In genomic region chr10:8912706-8913275, GRCm38 (mm10) we compare ENCODE assay signal across 10 mouse cellular contexts. TPM values are rescaled to one million over a fixed set of nuclear protein-coding genes. Genes with fewer than 3 reads are reported as not detected.
DNase-seq lines count a peak whose midpoint lies in the region; ATAC-seq and TF ChIP-seq lines count a peak whose summit lies in the region.
"Had no signal": no experiment of that assay in that cellular context is flagged by ENCODE, and none has a peak within 500 bp of the region (broad histone marks: within the 10 kb centered on the region; RNA-seq: fewer than 3 reads in every experiment).

No protein-coding gene starts in this region.

- no peak for DNase-seq in heart, postnatal 25 days (ENCODE audit: low spot score)
- no peak for DNase-seq in embryonic facial prominence, embryonic 10.5 days (ENCODE audit: low spot score)
- no peak for DNase-seq in urinary bladder, postnatal 10 days (ENCODE audit: low spot score)

- H3K4me1 ChIP-seq in heart, embryonic 13.5 days: peaks cover 18% of the 10 kb centered on the region
- H3K4me1 ChIP-seq in E14TG2a.4 (replicated peaks; ENCODE audit: low read depth, low read length): peaks cover 5% of the 10 kb centered on the region; the same call in 1 of the 2 replicates
- H3K4me1 ChIP-seq in kidney, embryonic 15.5 days: peaks cover 24% of the 10 kb centered on the region
- no peaks in the 10 kb centered on the region for H3K4me1 ChIP-seq in forebrain, embryonic 15.5 days
- H3K4me1 ChIP-seq in embryonic facial prominence, embryonic 10.5 days: no peaks in the 10 kb centered on the region
- H3K4me1 ChIP-seq: embryonic facial prominence, embryonic 15.5 days had no signal

- H3K9ac ChIP-seq in heart, embryonic 13.5 days: no peak overlapping the region
- H3K9ac ChIP-seq in kidney, embryonic 15.5 days: no peak overlapping the region
- no peak overlapping the region for H3K9ac ChIP-seq in forebrain, embryonic 15.5 days (replicated peaks)
- H3K9ac ChIP-seq: embryonic facial prominence, embryonic 15.5 days had no signal

- 0 out of 2 replicates have a peak overlapping the region, but pooled peaks have one; percentile 13 for H3K27ac ChIP-seq in heart, embryonic 13.5 days (replicated peaks)
- H3K27ac ChIP-seq in kidney, embryonic 15.5 days: peak overlapping the region; percentile 55
- H3K27ac ChIP-seq in forebrain, embryonic 15.5 days (replicated peaks): no peak overlapping the region
- H3K27ac ChIP-seq in embryonic facial prominence, embryonic 10.5 days (replicated peaks): no peak overlapping the region
- H3K27ac ChIP-seq: embryonic facial prominence, embryonic 15.5 days; hindbrain, postnatal 0 days had no signal

- no peaks in the 10 kb centered on the region for H3K27me3 ChIP-seq in heart, embryonic 13.5 days (replicated peaks)
- peaks cover 6% of the 10 kb centered on the region; the same call in 1 of the 2 replicates for H3K27me3 ChIP-seq in E14TG2a.4 (ENCODE audit: insufficient read depth, low read length)
- H3K27me3 ChIP-seq in kidney, embryonic 15.5 days: no peaks in the 10 kb centered on the region
- H3K27me3 ChIP-seq in forebrain, embryonic 15.5 days: no peaks in the 10 kb centered on the region
- H3K27me3 ChIP-seq in embryonic facial prominence, embryonic 10.5 days (replicated peaks; ENCODE audit: low read depth, poor library complexity, severe bottlenecking): no peaks in the 10 kb centered on the region
- H3K27me3 ChIP-seq: embryonic facial prominence, embryonic 15.5 days had no signal

- H3K36me3 ChIP-seq in heart, embryonic 13.5 days: no peaks in the 10 kb centered on the region
- H3K36me3 ChIP-seq in E14TG2a.4 (ENCODE audit: insufficient read depth, low read length): no peaks in the 10 kb centered on the region
- no peaks in the 10 kb centered on the region for H3K36me3 ChIP-seq in kidney, embryonic 15.5 days
- H3K36me3 ChIP-seq in forebrain, embryonic 15.5 days: no peaks in the 10 kb centered on the region
- H3K36me3 ChIP-seq in embryonic facial prominence, embryonic 10.5 days (replicated peaks): no peaks in the 10 kb centered on the region
- H3K36me3 ChIP-seq: embryonic facial prominence, embryonic 15.5 days had no signal

- no peak overlapping the region for H3K4me2 ChIP-seq in heart, embryonic 13.5 days
- no peak overlapping the region for H3K4me2 ChIP-seq in kidney, embryonic 15.5 days
- no peak overlapping the region for H3K4me2 ChIP-seq in forebrain, embryonic 15.5 days (replicated peaks)
- H3K4me2 ChIP-seq: embryonic facial prominence, embryonic 15.5 days had no signal

- TF ChIP-seq CTCF in E14TG2a.4 (conservative IDR thresholded peaks at IDR 0.05; ENCODE audit: low read length): 0 out of 2 replicates have a peak, but pooled peaks have one; percentile 30

- intact Hi-C loops in heart, postnatal 25 days (cut with DNase I): loop anchor here (5.0 kb wide), 1 partner anchor 45 kb away; no protein-coding TSS in a partner anchor

- no peak overlapping the region for H3K4me3 ChIP-seq in heart, embryonic 13.5 days
- H3K4me3 ChIP-seq in E14TG2a.4 (replicated peaks; ENCODE audit: low read length): no peak overlapping the region
- H3K4me3 ChIP-seq in kidney, embryonic 15.5 days (replicated peaks): no peak overlapping the region
- H3K4me3 ChIP-seq in forebrain, embryonic 15.5 days: no peak overlapping the region
- no peak overlapping the region for H3K4me3 ChIP-seq in embryonic facial prominence, embryonic 10.5 days
- H3K4me3 ChIP-seq: embryonic facial prominence, embryonic 15.5 days had no signal

- WGBS in heart, embryonic 13.5 days: 59% methylated on average over 5 of the region's 5 CpGs
- WGBS in kidney, embryonic 15.5 days: 74% methylated on average over 5 of the region's 5 CpGs
- 87% methylated on average over 5 of the region's 5 CpGs for WGBS in forebrain, embryonic 15.5 days
- 83% methylated on average over 5 of the region's 5 CpGs for WGBS in embryonic facial prominence, embryonic 10.5 days

- no peaks in the 10 kb centered on the region for H3K9me3 ChIP-seq in heart, embryonic 13.5 days
- no peaks in the 10 kb centered on the region for H3K9me3 ChIP-seq in E14TG2a.4 (ENCODE audit: low read length)
- H3K9me3 ChIP-seq in kidney, embryonic 15.5 days (replicated peaks): no peaks in the 10 kb centered on the region
- H3K9me3 ChIP-seq in forebrain, embryonic 15.5 days: 0 out of 2 replicates have a peak, but pooled peaks cover 4% of the 10 kb centered on the region
- H3K9me3 ChIP-seq in embryonic facial prominence, embryonic 10.5 days: no peaks in the 10 kb centered on the region
- H3K9me3 ChIP-seq: embryonic facial prominence, embryonic 15.5 days had no signal

- no peak for ATAC-seq in heart, embryonic 13.5 days (ENCODE audit: extremely low read depth, insufficient number of reproducible peaks, low FRiP score, low TSS enrichment)
- no peak for ATAC-seq in kidney, embryonic 15.5 days (replicated peaks; ENCODE audit: low FRiP score)
- ATAC-seq in neutrophil, adult 5-6 weeks (ENCODE audit: extremely low read depth, insufficient number of reproducible peaks, low FRiP score, poor library complexity, severe bottlenecking): peak; percentile 55; the same call in 1 of the 2 replicates
- no peak for ATAC-seq in forebrain, embryonic 15.5 days (replicated peaks)
- ATAC-seq: hindbrain, postnatal 0 days had no signal

RNA-seq across cellular contexts. Expression of gene Sash1, which starts 26.9 kb away (rescaled TPM):
- 3.3 and 3.5 TPM in 2 replicates for polyA plus RNA-seq in heart, embryonic 13.5 days (2015; fragmentation: Nextera tagmentation; extraction: Ambion mirVana)
- total RNA-seq in heart, postnatal 25 days (2021): 10 to 100 TPM; 26.8 to 31.1 TPM
- 5.1 and 5.7 TPM in 2 replicates for polyA plus RNA-seq in kidney, embryonic 15.5 days (2015; fragmentation: Nextera tagmentation; extraction: Ambion mirVana)
- 1.0 and 1.1 TPM in 2 replicates for total RNA-seq in neutrophil, adult 5-6 weeks (2017)
- polyA plus RNA-seq in forebrain, embryonic 15.5 days (2015; fragmentation: Nextera tagmentation; extraction: Ambion mirVana): 1.7 TPM in 2 replicates
- 4.1 and 4.2 TPM in 2 replicates for polyA plus RNA-seq in embryonic facial prominence, embryonic 10.5 days (2016; fragmentation: Nextera tagmentation; extraction: Ambion mirVana)

Comparison
In these comparisons a context has a peak if more than half of its experiments do, and no peak if none do; other contexts are left out.
1. H3K27ac ChIP-seq: peak in heart, embryonic 13.5 days (single experiment) and kidney, embryonic 15.5 days (single experiment); none in forebrain, embryonic 15.5 days (single experiment) and embryonic facial prominence, embryonic 10.5 days (single experiment).